Mouse (Mus musculus) frontal cortex, adult 2 months (tissue): ENCODE measurements around the gene Hnrnpa1. TPM values are rescaled to one million over a fixed set of nuclear protein-coding genes. Genes with fewer than 3 reads are reported as not detected.
"Not testable (repeated sequence)": the region's sequence is repeated elsewhere in the genome, so short reads cannot be mapped to it uniquely, and the experiment has no call there.

ENCODE experiments used
- DNase-seq, 2 experiments: peaks; one replicate each; pipeline ENCODE4 v3.0.0; 2022; ENCODE audit warnings: low spot score in 1 of 2; ENCODE audit errors: extremely low spot score in 1 of 2
- polyA plus RNA-seq: library from polyadenylated mRNA; depleted of rRNA; stranded (reverse); fragments of >200 nt; gene quantifications from 2 replicates; pipeline ENCODE4 v1.2.3, GENCODE M21; 2012

The Hnrnpa1 gene
- polyA plus RNA-seq, 1 experiment: 407 TPM

- DNase-seq: peak; percentile 97 to 99
Measured at GRCm38 (mm10) chr15:103239685-103240159, 510 bp upstream of the Hnrnpa1 start, which contains the start of gene Cbx5. TSS of gene Cbx5 (minus strand) at chr15:103239816.

GRCm38 (mm10) chr15:103241071-103242018 lies 1.1 kb downstream of the Hnrnpa1 start:
- not testable (repeated sequence) for DNase-seq

GRCm38 (mm10) chr15:103242885-103243284 lies 2.7 kb downstream of the Hnrnpa1 start:
- DNase-seq: no peak

GRCm38 (mm10) chr15:103245616-103246015 lies 5.4 kb downstream of the Hnrnpa1 start:
- DNase-seq: no peak

GRCm38 (mm10) chr15:103247078-103247781 lies 7.0 kb downstream of the Hnrnpa1 start:
- no peak for DNase-seq

GRCm38 (mm10) chr15:103247782-103248400 lies 7.7 kb downstream of the Hnrnpa1 start:
- DNase-seq: no peak

- no peak for DNase-seq
Measured at GRCm38 (mm10) chr15:103248401-103249313, 8.4 kb downstream of the Hnrnpa1 start.

GRCm38 (mm10) chr15:103249511-103249910 lies 9.3 kb downstream of the Hnrnpa1 start:
- DNase-seq: not testable (repeated sequence)

GRCm38 (mm10) chr15:103250195-103250740 lies 10.0 kb downstream of the Hnrnpa1 start:
- peak in 1 of 2 experiments; percentile 54 for DNase-seq

- no peak for DNase-seq
Measured at GRCm38 (mm10) chr15:103251595-103251994, 11.4 kb downstream of the Hnrnpa1 start.

GRCm38 (mm10) chr15:103252660-103253059 lies 12.4 kb downstream of the Hnrnpa1 start:
- DNase-seq: no peak

- no peak for DNase-seq
Measured at GRCm38 (mm10) chr15:103253352-103253751, 13.1 kb downstream of the Hnrnpa1 start.

- DNase-seq: no peak
Measured at GRCm38 (mm10) chr15:103255169-103255568, 14.9 kb downstream of the Hnrnpa1 start.

- DNase-seq: no peak
Measured at GRCm38 (mm10) chr15:103256210-103256986, 16.2 kb downstream of the Hnrnpa1 start.

- no peak for DNase-seq
Measured at GRCm38 (mm10) chr15:103257790-103258728, 17.8 kb downstream of the Hnrnpa1 start, which contains the start of gene Nfe2. TSS of gene Nfe2 (minus strand) at chr15:103258403.

- no peak for DNase-seq
Measured at GRCm38 (mm10) chr15:103259162-103259561, 18.9 kb downstream of the Hnrnpa1 start.

- no peak for DNase-seq
Measured at GRCm38 (mm10) chr15:103259989-103260388, 19.8 kb downstream of the Hnrnpa1 start.
